Mouse (Mus musculus) testis, adult 2 months (tissue): ENCODE data around the gene Eif4enif1. TPM values are rescaled to one million over a fixed set of nuclear protein-coding genes. Genes with fewer than 3 reads are reported as not detected.

Source experiments
- H3K27ac ChIP-seq: fragments of 200-500 bp; 2 replicates; pipeline ENCODE4 v1.5.1; 2012; ENCODE audit warnings: low read depth, low read length; ENCODE audit not compliant: control insufficient read depth, insufficient read depth
- H3K27me3 ChIP-seq: fragments of 200-500 bp; 2 replicates; pipeline ENCODE4 v1.6.1; 2012; ENCODE audit warnings: mild to moderate bottlenecking, low read length, moderate library complexity; ENCODE audit not compliant: control insufficient read depth, insufficient read depth
- H3K36me3 ChIP-seq: fragments of 200-500 bp; 2 replicates; pipeline ENCODE4 v1.6.1; 2012; ENCODE audit warnings: mild to moderate bottlenecking, low read length; ENCODE audit not compliant: control insufficient read depth, insufficient read depth
- H3K4me1 ChIP-seq: fragments of 200-500 bp; 2 replicates; pipeline ENCODE4 v1.6.1; 2012; ENCODE audit warnings: low read length; ENCODE audit not compliant: control insufficient read depth, insufficient read depth
- H3K4me3 ChIP-seq: fragments of 200-500 bp; 2 replicates; pipeline ENCODE4 v1.5.1; 2012; ENCODE audit warnings: low read depth, mild to moderate bottlenecking, low read length, moderate library complexity, mixed read lengths; ENCODE audit not compliant: control insufficient read depth
- CTCF ChIP-seq: fragments of 200-500 bp; IDR thresholded peaks from 2 replicates; pipeline ENCODE4 v1.5.1; 2012; ENCODE audit warnings: low read depth, mild to moderate bottlenecking, inconsistent platforms, low read length, moderate library complexity; ENCODE audit not compliant: control insufficient read depth, insufficient read depth, insufficient replicate concordance
- POLR2A ChIP-seq: fragments of 200-500 bp; IDR thresholded peaks from 2 replicates; pipeline ENCODE4 v1.6.1; 2012; ENCODE audit warnings: low read depth, mild to moderate bottlenecking, inconsistent platforms, low read length, moderate library complexity; ENCODE audit not compliant: control insufficient read depth
- polyA plus RNA-seq: library from polyadenylated mRNA; depleted of rRNA; stranded (reverse); fragments of >200 nt; gene quantifications from 2 replicates; pipeline ENCODE4 v1.2.3, GENCODE M21; 2012

Gene Eif4enif1
- polyA plus RNA-seq, 1 experiment, result 34.8 TPM

DNA sequence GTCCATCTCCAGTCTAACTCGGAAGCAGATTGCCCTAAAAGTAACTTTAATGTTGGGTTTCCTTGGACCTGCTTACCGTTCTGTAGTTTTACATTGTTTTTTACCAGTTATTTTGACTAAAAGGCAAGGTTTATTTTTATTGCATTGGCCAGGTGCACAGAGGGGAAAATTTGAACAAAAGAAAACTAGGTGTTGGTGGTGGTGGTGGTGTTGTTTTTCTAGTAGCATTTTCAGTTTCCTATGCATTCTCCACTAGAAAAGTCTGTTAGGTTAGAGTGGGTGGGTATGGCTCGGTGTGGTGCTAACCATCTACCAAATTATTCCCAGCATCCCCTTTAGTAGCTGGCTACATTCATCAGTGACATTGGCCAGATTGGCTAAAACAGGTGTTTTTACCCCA is 4.6 kb downstream of the Eif4enif1 start:
- no peaks in the 10 kb centered on the region for H3K4me1 ChIP-seq
- no peaks in the 10 kb centered on the region for H3K27me3 ChIP-seq
- H3K27ac ChIP-seq, result no peak overlapping the region
- H3K4me3 ChIP-seq, result no peak overlapping the region
- H3K36me3 ChIP-seq, result no peaks in the 10 kb centered on the region
- no peak for TF ChIP-seq POLR2A
- TF ChIP-seq CTCF, result no peak

DNA sequence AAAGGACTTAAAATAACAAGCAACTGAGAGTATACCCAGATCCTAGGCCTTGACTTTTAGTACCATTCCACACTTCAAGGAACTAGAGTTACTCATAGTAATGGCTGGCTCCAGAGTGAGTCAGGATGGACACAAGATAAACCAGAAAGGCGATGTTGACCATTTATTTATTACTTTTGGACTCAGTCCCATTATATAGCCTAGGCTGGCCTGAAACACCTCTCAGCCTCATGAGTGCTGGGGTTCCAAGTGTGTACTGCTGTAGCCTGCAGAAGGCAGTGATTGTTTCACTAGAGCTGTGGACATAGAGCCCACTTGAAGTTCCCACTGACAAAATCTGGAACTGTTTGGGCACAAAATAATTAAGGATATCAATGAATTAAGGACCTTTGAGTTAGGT is 10.3 kb downstream of the Eif4enif1 start:
- H3K36me3 ChIP-seq, result peaks cover 1% of the 10 kb centered on the region
- no peak overlapping the region for H3K4me3 ChIP-seq
- no peaks in the 10 kb centered on the region for H3K4me1 ChIP-seq
- TF ChIP-seq POLR2A (no peak), CTCF (no peak)
- no peak overlapping the region for H3K27ac ChIP-seq
- H3K27me3 ChIP-seq, result no peaks in the 10 kb centered on the region

GRCm38 (mm10) chr11:3223105-3223504 is 20.9 kb downstream of the Eif4enif1 start:
- Histone ChIP-seq H3K4me1 (no peaks in the 10 kb centered on the region), H3K36me3 (peaks cover 6% of the 10 kb centered on the region), H3K27me3 (no peaks in the 10 kb centered on the region), H3K27ac (no peak overlapping the region), H3K4me3 (no peak overlapping the region)
- TF ChIP-seq CTCF, result no peak
- no peak for TF ChIP-seq POLR2A

GRCm38 (mm10) chr11:3227113-3227512 is 24.9 kb downstream of the Eif4enif1 start:
- H3K4me3 ChIP-seq, result no peak overlapping the region
- no peak for TF ChIP-seq CTCF
- no peak for TF ChIP-seq POLR2A
- no peak overlapping the region for H3K27ac ChIP-seq
- no peaks in the 10 kb centered on the region for H3K4me1 ChIP-seq
- no peaks in the 10 kb centered on the region for H3K27me3 ChIP-seq
- peaks cover 3% of the 10 kb centered on the region; the same call in 1 of the 2 replicates for H3K36me3 ChIP-seq

GRCm38 (mm10) chr11:3232248-3232647 is 30.1 kb downstream of the Eif4enif1 start:
- peaks cover 4% of the 10 kb centered on the region for H3K36me3 ChIP-seq
- H3K27ac ChIP-seq, result no peak overlapping the region
- H3K4me1 ChIP-seq, result no peaks in the 10 kb centered on the region
- no peak overlapping the region for H3K4me3 ChIP-seq
- no peaks in the 10 kb centered on the region for H3K27me3 ChIP-seq
- TF ChIP-seq POLR2A (no peak), CTCF (no peak)

DNA sequence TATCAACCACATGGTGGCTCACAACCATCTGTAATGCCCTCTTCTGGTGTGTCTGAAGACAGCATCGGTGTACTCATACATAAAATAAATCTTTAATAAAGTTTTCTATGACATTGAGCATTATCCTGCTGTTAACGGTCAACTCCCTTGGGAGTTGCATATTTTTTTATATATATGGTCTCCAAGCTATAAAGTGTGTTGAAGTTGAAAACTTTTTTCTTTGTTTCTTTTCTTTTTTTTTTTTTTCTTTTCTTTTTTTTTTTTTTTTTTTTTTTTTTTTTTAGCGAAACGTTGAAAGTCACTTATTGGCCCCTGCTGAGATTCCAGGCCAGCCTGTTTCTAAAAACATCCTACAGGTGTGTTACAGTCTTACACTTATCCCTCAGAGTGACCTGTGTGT is 31.5 kb downstream of the Eif4enif1 start:
- peaks cover 3% of the 10 kb centered on the region for H3K36me3 ChIP-seq
- no peaks in the 10 kb centered on the region for H3K4me1 ChIP-seq
- no peak overlapping the region for H3K27ac ChIP-seq
- H3K4me3 ChIP-seq, result no peak overlapping the region
- TF ChIP-seq POLR2A (no peak), CTCF (no peak)
- no peaks in the 10 kb centered on the region for H3K27me3 ChIP-seq

DNA sequence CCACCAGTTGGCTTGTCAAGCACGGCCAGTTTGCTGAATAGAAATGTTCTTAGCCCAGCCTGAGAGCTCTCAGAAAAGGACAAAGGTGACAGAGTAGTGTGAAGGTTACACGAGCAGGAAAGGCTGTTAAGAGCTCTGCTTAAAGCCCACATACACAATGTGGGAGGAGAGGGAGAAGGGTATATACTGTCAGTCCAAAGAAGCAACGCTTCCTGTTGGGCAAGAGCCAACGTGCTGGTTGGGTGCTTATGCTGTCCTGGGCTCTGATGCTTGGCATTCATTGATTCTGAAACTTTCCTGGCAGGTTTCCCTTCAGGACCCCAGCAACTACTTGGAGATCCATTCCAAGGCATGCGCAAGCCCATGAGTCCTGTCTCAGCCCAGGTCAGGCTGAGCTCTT is 33.1 kb downstream of the Eif4enif1 start:
- H3K36me3 ChIP-seq, result peaks cover 3% of the 10 kb centered on the region
- H3K27me3 ChIP-seq, result no peaks in the 10 kb centered on the region
- H3K4me3 ChIP-seq, result no peak overlapping the region
- H3K27ac ChIP-seq, result no peak overlapping the region
- no peaks in the 10 kb centered on the region for H3K4me1 ChIP-seq
- TF ChIP-seq POLR2A, result no peak
- TF ChIP-seq CTCF, result no peak

GRCm38 (mm10) chr11:3242395-3242794 is 40.2 kb downstream of the Eif4enif1 start:
- TF ChIP-seq CTCF (no peak), POLR2A (no peak)
- H3K36me3 ChIP-seq, result peaks cover 1% of the 10 kb centered on the region
- H3K4me3 ChIP-seq, result no peak overlapping the region
- H3K27ac ChIP-seq, result no peak overlapping the region
- no peaks in the 10 kb centered on the region for H3K4me1 ChIP-seq
- H3K27me3 ChIP-seq, result no peaks in the 10 kb centered on the region
